Mouse (Mus musculus) thymus, postnatal 14 days (tissue): ENCODE results near the gene Ppargc1a.

Experiments used
- DNase-seq: peaks from one replicate; pipeline ENCODE4 v3.0.0; 2021

Gene Ppargc1a

GRCm38 (mm10) chr5:51567659-51568058 is at the start of gene Ppargc1a:
TSS of gene Ppargc1a (minus strand) at chr5:51567726.
- DNase-seq: no peak

- DNase-seq: no peak
Observed at GRCm38 (mm10) chr5:51616877-51617276, 49.4 kb upstream of the Ppargc1a start.

- no peak for DNase-seq
Observed at GRCm38 (mm10) chr5:51612049-51612448, 44.5 kb upstream of the Ppargc1a start.

GRCm38 (mm10) chr5:51607686-51608480 is 40.4 kb upstream of the Ppargc1a start:
- DNase-seq: no peak

GRCm38 (mm10) chr5:51599549-51599948 is 32.0 kb upstream of the Ppargc1a start:
- DNase-seq: no peak

- no peak for DNase-seq
Observed at GRCm38 (mm10) chr5:51595644-51596043, 28.1 kb upstream of the Ppargc1a start.

GRCm38 (mm10) chr5:51592206-51592605 is 24.7 kb upstream of the Ppargc1a start:
- DNase-seq: no peak

- no peak for DNase-seq
Observed at GRCm38 (mm10) chr5:51591537-51592154, 24.1 kb upstream of the Ppargc1a start.

GRCm38 (mm10) chr5:51586187-51586586 is 18.7 kb upstream of the Ppargc1a start:
- DNase-seq: no peak

- no peak for DNase-seq
Observed at GRCm38 (mm10) chr5:51584987-51585386, 17.5 kb upstream of the Ppargc1a start.

GRCm38 (mm10) chr5:51584186-51584585 is 16.7 kb upstream of the Ppargc1a start:
- DNase-seq: no peak

- no peak for DNase-seq
Observed at GRCm38 (mm10) chr5:51583632-51584031, 16.1 kb upstream of the Ppargc1a start.

- DNase-seq: no peak
Observed at GRCm38 (mm10) chr5:51583030-51583429, 15.5 kb upstream of the Ppargc1a start.

- DNase-seq: no peak
Observed at GRCm38 (mm10) chr5:51582618-51583017, 15.1 kb upstream of the Ppargc1a start.

- DNase-seq: no peak
Observed at GRCm38 (mm10) chr5:51577594-51577993, 10.1 kb upstream of the Ppargc1a start.

- no peak for DNase-seq
Observed at GRCm38 (mm10) chr5:51573770-51574169, 6.2 kb upstream of the Ppargc1a start.

- no peak for DNase-seq
Observed at GRCm38 (mm10) chr5:51568198-51568690, 718 bp upstream of the Ppargc1a start.

- no peak for DNase-seq
Observed at GRCm38 (mm10) chr5:51565672-51566071, 1.9 kb downstream of the Ppargc1a start.

GRCm38 (mm10) chr5:51565038-51565437 is 2.5 kb downstream of the Ppargc1a start:
- no peak for DNase-seq

- no peak for DNase-seq
Observed at GRCm38 (mm10) chr5:51563574-51563973, 4.0 kb downstream of the Ppargc1a start.

- DNase-seq: no peak
Observed at GRCm38 (mm10) chr5:51557607-51558278, 9.8 kb downstream of the Ppargc1a start.

GRCm38 (mm10) chr5:51553671-51554070 is 13.9 kb downstream of the Ppargc1a start:
- no peak for DNase-seq

- no peak for DNase-seq
Observed at GRCm38 (mm10) chr5:51553251-51553650, 14.3 kb downstream of the Ppargc1a start.
